Mouse (Mus musculus) adrenal gland, postnatal 25 days (tissue): ENCODE results near the gene Olfr24. TPM values are rescaled to one million over a fixed set of nuclear protein-coding genes. Genes with fewer than 3 reads are reported as not detected.
"Not testable (repeated sequence)": the region's sequence is repeated elsewhere in the genome, so short reads cannot be mapped to it uniquely, and the experiment has no call there.

Experiments
- DNase-seq: peaks from one replicate; pipeline ENCODE4 v3.0.0; 2021; ENCODE audit warnings: mixed read lengths
- long read RNA-seq: library from polyadenylated mRNA; stranded (forward); transcript quantifications from one replicate; pipeline ENCODE4 v2.0.0, GENCODE M21; 2021
- total RNA-seq: library from RNA; stranded (reverse); gene quantifications from 2 replicates; pipeline ENCODE4 v1.2.3, GENCODE M21; 2021

The Olfr24 gene
- total RNA-seq, result not detected in 2 replicates
- long read RNA-seq, result 0 reads

DNA sequence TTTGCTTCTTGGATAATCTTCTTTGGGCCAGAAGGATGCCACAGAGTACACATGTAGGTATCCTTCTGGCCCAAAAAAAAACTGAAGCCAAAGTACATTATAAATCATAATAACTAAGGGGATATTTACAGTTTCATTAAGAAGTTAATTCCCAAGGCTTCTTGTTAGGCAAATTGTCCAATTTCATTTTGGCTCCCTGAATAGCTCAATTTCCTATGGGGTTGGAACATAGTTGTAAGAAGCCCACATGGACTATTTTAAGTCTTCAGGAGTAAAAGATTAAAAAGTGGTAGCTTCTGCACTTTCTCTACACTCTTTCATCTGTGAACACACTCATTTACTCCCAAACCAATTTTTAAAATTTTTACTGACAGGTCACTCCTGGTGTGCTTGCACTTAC is at the start of gene Olfr24:
TSS of gene Olfr24 (minus strand) at position 101 of the 400 bp plus-strand sequence.
- DNase-seq, result no peak

DNA sequence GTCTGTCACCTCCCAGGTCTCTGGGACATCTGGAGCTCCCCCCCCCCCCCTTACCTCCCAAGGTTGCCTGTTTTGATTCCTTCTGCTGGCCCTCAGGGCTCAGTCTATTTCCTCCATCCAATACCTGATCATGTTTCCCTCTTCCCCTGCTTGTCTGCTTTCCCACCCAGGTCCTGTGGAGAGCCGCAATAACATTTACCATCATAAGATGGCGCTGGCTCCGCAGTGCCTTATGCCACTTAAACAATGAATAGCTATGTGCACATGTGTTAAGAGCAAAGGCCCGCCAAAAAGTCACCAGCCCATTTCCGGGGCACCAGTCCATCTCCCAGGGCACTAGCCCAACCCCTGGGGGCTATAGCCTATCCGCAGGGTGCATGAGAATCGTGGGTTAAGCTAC is 21.5 kb upstream of the Olfr24 start:
- DNase-seq, result no peak

DNA sequence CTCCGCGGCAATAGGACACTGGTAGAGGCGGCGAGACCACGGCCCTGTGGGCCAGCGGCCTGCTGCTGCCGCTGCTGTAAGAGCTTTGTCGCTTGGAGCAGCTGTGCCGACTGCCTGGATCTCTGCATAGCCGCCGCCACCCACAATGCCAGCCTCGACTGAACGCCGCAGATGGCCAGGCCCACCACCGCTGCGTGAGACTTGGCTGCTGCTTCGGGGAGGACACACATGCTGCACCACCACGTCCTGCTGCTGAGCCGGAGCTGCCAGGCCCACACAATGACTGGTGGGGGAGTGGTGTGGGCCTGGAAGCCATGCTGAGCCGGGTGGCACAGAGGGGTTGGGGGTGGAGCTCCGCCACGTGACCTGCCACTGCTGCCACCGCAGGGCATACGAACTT is 15.7 kb upstream of the Olfr24 start:
- DNase-seq, result peak; percentile 2

DNA sequence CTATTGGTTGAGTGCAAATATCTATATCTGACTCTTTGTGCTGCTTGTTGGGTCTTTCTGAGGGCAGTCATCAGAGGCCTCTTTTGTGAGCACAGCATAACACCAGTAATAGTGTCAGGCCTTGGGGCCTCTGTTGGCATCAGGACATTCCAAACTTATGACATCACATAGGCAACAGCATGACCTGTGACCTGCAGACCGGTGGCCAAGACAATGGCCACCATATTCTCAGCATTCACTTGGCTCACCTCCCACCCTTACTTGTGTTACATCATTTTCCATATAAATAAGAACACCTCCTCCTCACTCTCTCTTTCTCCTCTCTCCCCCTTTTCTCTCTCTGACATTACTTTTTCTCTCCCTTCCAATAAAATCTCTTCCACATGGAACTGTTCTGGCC is 15.2 kb upstream of the Olfr24 start:
- no peak for DNase-seq

DNA sequence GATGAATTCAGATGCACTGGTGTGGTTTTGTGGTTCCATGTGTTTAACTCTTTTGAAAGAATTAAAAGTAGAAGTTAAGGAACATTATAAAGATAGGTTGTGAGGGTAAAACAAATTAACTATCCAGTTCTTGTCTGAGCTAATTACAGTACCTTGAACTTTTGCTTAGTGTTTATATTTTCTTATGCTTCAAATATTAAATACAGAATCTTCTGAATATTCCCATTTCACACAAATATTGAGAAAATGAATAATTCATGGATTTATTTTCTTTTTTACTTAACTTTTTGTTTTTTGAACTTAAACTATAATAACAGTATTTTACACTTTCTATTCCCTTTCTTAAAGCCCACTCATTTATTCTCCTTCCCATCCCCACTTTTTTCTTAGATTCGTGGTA is 8.2 kb downstream of the Olfr24 start:
- no peak for DNase-seq

DNA sequence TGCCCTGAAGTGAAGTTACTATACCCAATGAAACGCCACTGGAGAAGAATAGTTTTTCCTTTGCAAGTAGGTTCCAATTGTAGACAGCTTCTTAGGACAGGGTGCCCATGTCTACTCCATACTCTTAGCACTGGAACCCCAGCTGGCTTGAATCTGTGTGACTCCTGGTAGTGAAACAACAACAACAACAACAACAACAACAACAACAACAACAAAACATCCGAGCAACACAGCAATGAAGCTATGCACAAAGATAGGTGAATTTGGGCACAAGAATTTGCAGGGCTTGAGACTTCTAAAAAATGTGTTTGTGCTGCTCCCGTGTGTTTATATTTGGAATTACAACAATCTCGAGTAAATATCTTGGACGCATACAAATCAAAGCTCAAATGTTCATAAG is 19.2 kb downstream of the Olfr24 start:
- DNase-seq, result no peak

DNA sequence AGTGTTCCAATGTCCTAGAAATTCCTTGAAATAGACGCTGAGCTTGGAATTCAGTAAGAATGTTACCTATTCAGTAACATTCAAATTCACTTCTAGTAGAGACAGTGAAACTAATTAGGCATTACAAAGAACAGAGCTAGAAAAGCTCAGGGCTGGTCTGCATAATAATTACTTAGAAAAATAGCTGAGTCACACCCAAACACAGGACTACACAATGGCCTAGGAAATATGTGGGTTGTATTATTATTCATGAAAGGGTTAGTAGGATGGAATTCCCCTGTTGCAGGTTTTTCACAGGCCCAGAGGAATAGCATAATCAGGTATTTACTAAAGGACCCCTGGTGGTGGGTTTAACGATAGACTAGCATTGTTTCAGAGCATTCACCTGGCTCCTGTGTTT is 29.6 kb downstream of the Olfr24 start:
- not testable (repeated sequence) for DNase-seq

DNA sequence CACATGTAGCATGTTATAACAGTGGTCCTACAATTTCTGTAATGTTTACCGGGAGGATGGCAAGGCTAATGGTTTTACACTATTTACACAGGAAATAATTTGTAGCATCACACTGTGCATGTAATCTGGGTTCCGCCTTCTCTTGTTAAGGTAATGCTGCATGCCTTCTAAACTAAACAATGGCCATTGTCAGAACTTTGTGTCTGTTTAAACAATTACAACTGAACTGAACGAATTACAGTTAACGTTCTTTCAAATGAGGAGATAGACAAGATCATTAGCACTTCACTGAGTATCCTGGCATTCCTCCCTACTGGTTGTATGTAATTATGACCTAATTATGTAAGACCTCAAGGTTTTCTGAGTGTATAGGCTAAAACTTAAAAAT is 41.1 kb downstream of the Olfr24 start:
- no peak for DNase-seq

DNA sequence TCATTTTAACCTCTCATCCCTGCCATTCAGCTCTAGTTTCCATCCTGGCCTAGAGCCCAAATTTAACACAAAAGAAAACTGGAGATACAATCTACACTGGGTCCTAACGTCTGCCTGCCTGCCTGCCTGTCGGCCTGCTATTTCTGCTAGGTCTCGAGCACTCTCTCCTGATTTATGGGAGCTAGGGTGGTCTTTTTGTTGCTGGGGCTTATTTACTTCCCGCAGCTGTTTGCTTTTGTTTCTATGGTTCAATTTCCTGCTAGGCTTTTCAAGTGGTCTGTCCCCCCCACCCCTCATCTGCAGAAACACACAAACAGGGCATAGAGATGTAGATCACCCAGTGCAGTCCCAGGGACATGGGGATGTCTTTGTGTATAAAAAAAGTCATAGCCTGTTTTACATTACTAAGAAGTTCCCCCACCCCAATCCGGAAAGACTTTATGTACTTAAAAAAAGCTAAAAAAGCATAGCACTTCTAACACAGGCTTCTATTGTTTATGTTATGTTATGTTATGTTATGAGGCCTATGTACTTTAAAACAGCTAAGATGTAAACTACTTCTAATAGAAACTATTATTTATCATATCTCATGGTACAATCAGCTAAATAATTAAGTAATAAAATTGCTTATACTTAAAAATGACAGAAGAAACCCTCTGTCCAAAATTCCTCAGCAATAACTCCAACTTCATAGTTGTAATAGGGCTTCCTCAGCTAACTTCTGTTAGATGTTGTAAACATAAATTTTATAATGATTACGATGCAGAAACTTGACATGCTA is 41.7 kb downstream of the Olfr24 start:
- DNase-seq, result no peak

DNA sequence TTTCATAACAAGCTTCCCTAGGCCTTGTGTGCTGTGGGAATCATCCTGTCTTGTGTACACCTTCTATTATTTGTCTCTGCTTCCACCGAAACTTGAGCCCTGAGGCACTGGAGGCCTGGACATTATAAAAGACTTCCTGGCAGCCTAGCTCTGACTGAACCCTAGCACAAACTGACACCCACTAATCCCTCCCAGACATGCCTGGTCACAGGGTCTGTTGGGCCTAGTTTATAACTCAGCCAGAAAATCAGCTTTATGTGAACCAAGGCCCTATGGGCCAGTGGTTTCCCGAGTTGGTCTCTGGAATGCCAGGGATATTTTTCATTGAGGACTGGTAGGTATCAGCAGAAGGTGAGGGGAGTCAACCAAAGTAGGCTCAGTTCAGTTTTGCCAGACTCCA is 42.8 kb downstream of the Olfr24 start:
- no peak for DNase-seq

DNA sequence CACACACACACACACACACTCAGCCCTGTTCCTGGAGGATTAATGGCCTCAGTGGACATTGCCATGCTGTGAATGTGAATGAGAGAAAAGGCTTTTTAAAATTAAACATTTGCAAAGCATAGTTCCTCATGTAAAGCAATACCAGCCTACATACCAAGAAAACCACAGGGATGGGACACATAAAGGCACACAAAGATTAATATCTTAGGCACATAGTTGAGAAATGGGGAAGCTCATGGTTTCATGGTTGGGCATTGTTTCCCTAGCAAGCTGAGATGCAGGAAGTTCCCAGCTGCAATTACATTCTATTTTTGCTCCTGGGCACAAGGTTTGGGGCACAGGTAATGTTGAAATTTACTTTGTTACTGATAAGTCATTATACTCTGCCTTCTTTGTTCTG is 58.2 kb downstream of the Olfr24 start:
- DNase-seq, result no peak

Other genes with a start within 250 kb of the Olfr24 start
- 0.79 and 1.8 TPM in 2 replicates for gene Muc16, start 89.5 kb downstream of the Olfr24 start, total RNA-seq
- not detected in 2 replicates for gene Olfr828, start 55.5 kb upstream of the Olfr24 start, total RNA-seq
- not detected in 2 replicates for gene Olfr829, start 90.9 kb upstream of the Olfr24 start, total RNA-seq
- gene Olfr830, start 110.7 kb upstream of the Olfr24 start, total RNA-seq, result not detected in 2 replicates
- not detected in 2 replicates for gene Olfr832, start 173.1 kb upstream of the Olfr24 start, total RNA-seq
- not detected in 2 replicates for gene Olfr834, start 224.0 kb upstream of the Olfr24 start, total RNA-seq